Mouse (Mus musculus) midbrain, postnatal 0 days (tissue): ENCODE results near the gene Serpinh1. TPM values are rescaled to one million over a fixed set of nuclear protein-coding genes. Genes with fewer than 3 reads are reported as not detected.

Experiments used
- ATAC-seq: fragments of 200-750 bp; cut with Nextera tagmentation; 2 replicates; pipeline ENCODE4 v1.8.0; 2017; ENCODE audit warnings: moderate number of reproducible peaks, mild to moderate bottlenecking, moderate TSS enrichment, moderate library complexity; ENCODE audit not compliant: low FRiP score
- DNase-seq: peaks from one replicate; pipeline ENCODE4 v3.0.0-alpha.2; 2015; ENCODE audit warnings: low spot score
- H3K27ac ChIP-seq: fragments of 300-500 bp; sonication (generic); 2 replicates; pipeline ENCODE4 v1.5.1; 2014; ENCODE audit warnings: low read depth, mild to moderate bottlenecking, low read length, mixed read lengths
- H3K27me3 ChIP-seq: fragments of 300-500 bp; sonication (generic); 2 replicates; pipeline ENCODE4 v1.6.1; 2014; ENCODE audit warnings: low read length, control low read depth, mixed read lengths; ENCODE audit not compliant: insufficient read depth
- H3K36me3 ChIP-seq: fragments of 300-500 bp; sonication (generic); 2 replicates; pipeline ENCODE4 v1.6.1; 2014; ENCODE audit warnings: low read length, control low read depth, mixed read lengths; ENCODE audit not compliant: insufficient read depth
- H3K4me1 ChIP-seq: fragments of 300-500 bp; sonication (generic); 2 replicates; pipeline ENCODE4 v1.6.1; 2014; ENCODE audit warnings: mild to moderate bottlenecking, control low read depth, antibody characterized with exemption, low read length, mixed read lengths; ENCODE audit not compliant: insufficient read depth
- H3K4me2 ChIP-seq: fragments of 300-500 bp; sonication (generic); 2 replicates; pipeline ENCODE4 v1.6.1; 2014; ENCODE audit warnings: low read depth, mild to moderate bottlenecking, low read length, mixed read lengths; ENCODE audit not compliant: poor library complexity, severe bottlenecking
- H3K4me3 ChIP-seq: fragments of 300-500 bp; sonication (generic); 2 replicates; pipeline ENCODE4 v1.5.1; 2014; ENCODE audit warnings: low read depth, mild to moderate bottlenecking, low read length, moderate library complexity
- H3K9ac ChIP-seq: fragments of 300-500 bp; sonication (generic); replicated peaks from 2 replicates; pipeline ENCODE4 v1.6.1; 2014; ENCODE audit warnings: mild to moderate bottlenecking, low read length, moderate library complexity, mixed read lengths; ENCODE audit not compliant: poor library complexity, severe bottlenecking
- H3K9me3 ChIP-seq: fragments of 300-500 bp; sonication (generic); 2 replicates; pipeline ENCODE4 v1.6.1; 2016; ENCODE audit warnings: low read length, control low read depth
- CTCF ChIP-seq: IDR thresholded peaks from 2 replicates; pipeline ENCODE4 v1.5.1; 2016; ENCODE audit warnings: antibody characterized with exemption, mild to moderate bottlenecking
- WGBS: fragments of 180-500 bp; shearing (Covaris S2); extraction: QIAGEN DNeasy Blood & Tissue Kit; methylation state at CpG from one replicate; pipeline ENCODE4 v1.1.7; 2014; 5-methylcytosine and 5-hydroxymethylcytosine counted together
- polyA plus RNA-seq: library from polyadenylated mRNA; unstranded; fragments of >200 nt; fragmentation: Nextera tagmentation; extraction: Ambion mirVana; gene quantifications from 2 replicates; pipeline ENCODE4 v1.2.1, GENCODE M21; 2015
- total RNA-seq: library from RNA; depleted of rRNA; stranded (reverse); fragments of >200 nt; gene quantifications from 2 replicates; pipeline ENCODE4 v1.2.3, GENCODE M21; 2014

The Serpinh1 gene
- total and polyA plus RNA-seq, 2 experiments from 2014 or later: 114 to 160 TPM

GRCm38 (mm10) chr7:99355731-99356131, 2.7 kb upstream of the Serpinh1 start:
- no peaks in the 10 kb centered on the region for H3K9me3 ChIP-seq
- no peaks in the 10 kb centered on the region for H3K36me3 ChIP-seq
- no peaks in the 10 kb centered on the region for H3K27me3 ChIP-seq
- 0 out of 2 replicates have a peak overlapping the region, but pooled peaks have one; percentile 37 for H3K9ac ChIP-seq
- peak overlapping the region; percentile 15; the same call in 1 of the 2 replicates for H3K4me2 ChIP-seq
- peaks cover 27% of the 10 kb centered on the region for H3K4me1 ChIP-seq
- peak; percentile 86 for DNase-seq
- TF ChIP-seq CTCF: no peak
- ATAC-seq: no peak
- WGBS: 11% methylated on average over 7 of the region's 7 CpGs
- H3K4me3 ChIP-seq: no peak overlapping the region
- peak overlapping the region; percentile 63 for H3K27ac ChIP-seq

- no peak for TF ChIP-seq CTCF
- Histone ChIP-seq H3K27me3 (no peaks in the 10 kb centered on the region), H3K9ac (peak overlapping the region; percentile 20), H3K4me1 (peaks cover 21% of the 10 kb centered on the region), H3K4me3 (peak overlapping the region; percentile 29), H3K9me3 (no peaks in the 10 kb centered on the region), H3K4me2 (peak overlapping the region; percentile 49), H3K36me3 (no peaks in the 10 kb centered on the region), H3K27ac (peak overlapping the region; percentile 49)
- WGBS: 12% methylated on average over 18 of the region's 18 CpGs
- ATAC-seq: no peak
- peak; percentile 71 for DNase-seq
These were observed 1.1 kb downstream of the Serpinh1 start for GRCm38 (mm10) chr7:99351802-99352517.

GRCm38 (mm10) chr7:99351104-99351801, 1.8 kb downstream of the Serpinh1 start:
- H3K9ac ChIP-seq: peak overlapping the region; percentile 20
- ATAC-seq (no peak; the same call in 1 of the 2 replicates), DNase-seq (no peak)
- H3K9me3 ChIP-seq: no peaks in the 10 kb centered on the region
- WGBS: 17% methylated on average over 12 of the region's 12 CpGs
- no peaks in the 10 kb centered on the region for H3K36me3 ChIP-seq
- H3K4me2 ChIP-seq: peak overlapping the region; percentile 49
- H3K4me1 ChIP-seq: peaks cover 16% of the 10 kb centered on the region; the same call in 1 of the 2 replicates
- H3K27ac ChIP-seq: peak overlapping the region; percentile 49
- H3K4me3 ChIP-seq: peak overlapping the region; percentile 29
- no peaks in the 10 kb centered on the region for H3K27me3 ChIP-seq
- TF ChIP-seq CTCF: no peak

GRCm38 (mm10) chr7:99349782-99350720, 3.0 kb downstream of the Serpinh1 start:
- TF ChIP-seq CTCF: no peak
- Histone ChIP-seq H3K27ac (no peak overlapping the region), H3K4me2 (no peak overlapping the region), H3K36me3 (no peaks in the 10 kb centered on the region), H3K9me3 (no peaks in the 10 kb centered on the region), H3K4me1 (0 out of 2 replicates have a peak, but pooled peaks cover 5% of the 10 kb centered on the region), H3K9ac (no peak overlapping the region), H3K27me3 (no peaks in the 10 kb centered on the region), H3K4me3 (no peak overlapping the region)
- DNase-seq: no peak
- 77% methylated on average over 9 of the region's 9 CpGs for WGBS
- no peak for ATAC-seq

GRCm38 (mm10) chr7:99348883-99349282, 4.2 kb downstream of the Serpinh1 start:
- H3K9ac ChIP-seq: no peak overlapping the region
- no peaks in the 10 kb centered on the region for H3K9me3 ChIP-seq
- 0 out of 2 replicates have a peak, but pooled peaks cover 4% of the 10 kb centered on the region for H3K4me1 ChIP-seq
- H3K4me3 ChIP-seq: no peak overlapping the region
- H3K27ac ChIP-seq: no peak overlapping the region
- H3K27me3 ChIP-seq: no peaks in the 10 kb centered on the region
- no peaks in the 10 kb centered on the region for H3K36me3 ChIP-seq
- 96% methylated on average over 26 of the region's 26 CpGs for WGBS
- no peak for TF ChIP-seq CTCF
- H3K4me2 ChIP-seq: no peak overlapping the region
- ATAC-seq: no peak
- no peak for DNase-seq
